Mouse (Mus musculus) gastrocnemius, adult 2 months (tissue): Measurements from ENCODE around the gene Olfr820. TPM values are rescaled to one million over a fixed set of nuclear protein-coding genes. Genes with fewer than 3 reads are reported as not detected.
"Not testable (repeated sequence)": the region's sequence is repeated elsewhere in the genome, so short reads cannot be mapped to it uniquely, and the experiment has no call there.

ENCODE experiments used
- DNase-seq: peaks from one replicate; pipeline ENCODE4 v3.0.0; 2022
- H3K27ac ChIP-seq: fragments of 200-600 bp; 2 replicates; pipeline ENCODE4 v1.8.1; 2022; ENCODE audit warnings: mild to moderate bottlenecking
- H3K4me3 ChIP-seq: fragments of 200-600 bp; 2 replicates; pipeline ENCODE4 v1.8.1; 2022; ENCODE audit warnings: mild to moderate bottlenecking, moderate library complexity
- CTCF ChIP-seq: fragments of 200-600 bp; IDR thresholded peaks from 2 replicates; pipeline ENCODE4 v1.8.1; 2022; ENCODE audit warnings: antibody characterized with exemption, mild to moderate bottlenecking, moderate library complexity
- intact Hi-C: fragments of 180-260 bp; cut with DNase I; formaldehyde crosslinking; loops from one replicate; pipeline ENCODE4 v1.15.1; 2025
- long read RNA-seq, 2 experiments: library from polyadenylated mRNA; stranded (forward); transcript quantifications; one replicate each; pipeline ENCODE4 v2.0.0; 2021
- total RNA-seq, 2 experiments: library from RNA; stranded (reverse); gene quantifications; 2 replicates each; pipeline ENCODE4 v1.2.3; 2021

Gene Olfr820
- not detected for total RNA-seq
- long read RNA-seq, experiment 1 = 0 reads
- long read RNA-seq, experiment 2 = 0 reads

DNA sequence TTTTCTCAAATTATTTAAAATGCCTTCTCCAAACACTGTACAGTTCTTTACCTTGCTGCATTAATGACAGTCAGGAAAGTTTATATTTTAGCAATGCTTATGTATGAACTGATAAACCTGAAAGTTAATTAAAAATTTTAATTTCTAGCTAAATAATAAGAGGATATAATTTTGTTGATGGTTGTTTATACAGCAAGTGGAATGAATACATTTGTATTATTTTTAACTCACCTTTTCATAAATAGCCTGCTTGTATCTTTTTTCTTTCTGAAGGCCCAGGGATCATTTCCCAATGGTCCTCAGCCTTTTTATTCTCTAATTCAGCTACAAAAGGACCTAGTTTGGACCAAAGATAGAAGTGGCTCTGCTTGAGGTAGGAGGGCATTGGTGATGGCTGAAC lies at the start of gene Olfr820:
Olfr820 (plus strand) TSS at position 301 of the 400 bp plus-strand sequence.
- Histone ChIP-seq H3K4me3 (no peak within 1 kb of the TSS), H3K27ac (no peak within 1 kb of the TSS)
- DNase-seq = no peak
- intact Hi-C loops = no loop called here
- TF ChIP-seq CTCF = no peak

DNA sequence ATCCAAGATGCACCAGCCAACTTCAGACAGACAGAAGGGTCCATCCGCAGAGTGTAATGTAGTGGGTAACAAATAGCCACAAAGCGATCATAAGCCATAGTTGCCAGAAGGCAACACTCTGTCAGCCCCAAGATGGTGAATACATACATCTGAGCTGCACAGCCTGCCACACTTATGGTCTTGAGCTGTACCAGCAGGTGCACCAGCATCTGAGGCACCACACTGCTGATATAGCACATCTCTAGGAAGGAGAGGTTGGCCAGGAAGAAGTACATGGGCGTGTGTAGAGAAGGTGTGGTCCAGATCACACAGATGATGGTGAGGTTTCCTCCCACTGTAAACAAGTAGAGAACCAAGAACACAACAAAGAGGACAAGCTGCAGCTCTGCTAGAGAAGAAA lies 46.2 kb upstream of the Olfr820 start:
- H3K27ac ChIP-seq, intact Hi-C loops, H3K4me3 ChIP-seq, DNase-seq: not testable (repeated sequence)

GRCm38 (mm10) chr10:129967166-129967565 lies 45.3 kb upstream of the Olfr820 start, which contains the start of gene Olfr819:
Olfr819 (minus strand) TSS chr10:129967266.
- intact Hi-C loops, H3K4me3 ChIP-seq, H3K27ac ChIP-seq, DNase-seq: not testable (repeated sequence)

GRCm38 (mm10) chr10:129972994-129973393 lies 39.4 kb upstream of the Olfr820 start:
- DNase-seq, H3K4me3 ChIP-seq, intact Hi-C loops, H3K27ac ChIP-seq: not testable (repeated sequence)

DNA sequence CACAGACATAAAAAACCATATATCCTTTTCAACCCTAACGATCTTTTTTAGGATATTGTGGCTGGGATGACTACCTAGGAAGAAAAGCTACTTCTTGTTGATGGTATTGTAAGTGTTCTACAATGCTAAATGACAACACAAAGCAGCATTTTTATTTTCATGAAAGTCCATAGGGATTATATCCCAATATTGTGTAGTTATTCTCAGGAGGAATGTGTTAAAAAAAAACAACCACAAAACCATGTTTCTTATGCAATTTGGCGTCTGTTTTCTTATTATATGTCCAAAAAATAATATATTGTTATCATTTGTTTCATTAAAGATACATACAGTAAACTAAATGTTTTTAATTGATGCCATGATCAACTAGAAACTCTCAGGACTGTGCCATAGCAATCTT lies 36.4 kb upstream of the Olfr820 start, which contains the start of gene Olfr247:
Olfr247 (minus strand) TSS at position 101 of the 400 bp plus-strand sequence.
- H3K27ac ChIP-seq, DNase-seq, H3K4me3 ChIP-seq, intact Hi-C loops: not testable (repeated sequence)

GRCm38 (mm10) chr10:129981867-129982266 lies 30.6 kb upstream of the Olfr820 start:
- H3K4me3 ChIP-seq, DNase-seq, H3K27ac ChIP-seq, intact Hi-C loops: not testable (repeated sequence)

GRCm38 (mm10) chr10:129984962-129985361 lies 27.5 kb upstream of the Olfr820 start, which contains the start of gene Gm10310:
Gm10310 (minus strand) TSS chr10:129985062.
- H3K27ac ChIP-seq, DNase-seq, intact Hi-C loops, H3K4me3 ChIP-seq: not testable (repeated sequence)

GRCm38 (mm10) chr10:130004104-130004503 lies 8.3 kb upstream of the Olfr820 start:
- H3K27ac ChIP-seq, H3K4me3 ChIP-seq, DNase-seq, intact Hi-C loops: not testable (repeated sequence)

DNA sequence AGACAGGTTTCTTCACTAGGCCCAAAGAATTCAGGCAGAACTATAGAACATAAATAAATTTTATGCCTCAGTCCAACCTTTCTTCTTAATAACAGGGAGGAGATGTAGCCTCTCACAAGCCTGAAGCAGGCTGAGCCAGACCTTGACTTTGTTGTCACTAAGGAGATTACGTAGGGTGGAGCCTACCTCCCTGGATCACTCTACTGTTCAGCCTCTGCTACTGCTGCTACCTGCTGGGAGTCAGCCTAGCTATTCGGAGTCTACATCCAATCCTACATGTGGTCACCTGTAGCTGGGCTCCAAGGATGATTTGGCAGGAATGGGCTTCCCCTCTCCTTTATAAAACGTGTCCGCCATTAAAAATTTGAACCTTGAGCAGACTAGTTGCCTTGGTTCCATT lies 7.1 kb upstream of the Olfr820 start:
- H3K4me3 ChIP-seq, DNase-seq, intact Hi-C loops, H3K27ac ChIP-seq: not testable (repeated sequence)

- TF ChIP-seq CTCF = no peak
Measured at GRCm38 (mm10) chr10:130030048-130030447, 17.6 kb downstream of the Olfr820 start, which contains the start of gene Olfr821. Olfr821 (plus strand) TSS chr10:130030348.

GRCm38 (mm10) chr10:130037096-130037495 lies 24.7 kb downstream of the Olfr820 start:
- intact Hi-C loops = no loop called here
- DNase-seq = no peak
- Histone ChIP-seq H3K4me3 (no peak overlapping the region), H3K27ac (no peak overlapping the region)
- no peak for TF ChIP-seq CTCF

More at GRCm38 (mm10) chr10:130030048-130030447, 17.6 kb downstream of the Olfr820 start, which contains the start of gene Olfr821:
- intact Hi-C loops = no loop called here
- H3K27ac ChIP-seq = no peak within 1 kb of the TSS
- H3K4me3 ChIP-seq = no peak within 1 kb of the TSS
- DNase-seq = no peak

Other genes with a start within 250 kb of the Olfr820 start
- gene Olfr808, start 247.1 kb upstream of the Olfr820 start, total RNA-seq = not detected
- not detected for gene Olfr809, start 238.0 kb upstream of the Olfr820 start, total RNA-seq
- gene Olfr810, start 217.7 kb upstream of the Olfr820 start, total RNA-seq = not detected
- gene Olfr811, start 208.2 kb upstream of the Olfr820 start, total RNA-seq = not detected
- gene Olfr812, start 166.5 kb upstream of the Olfr820 start, total RNA-seq = not detected
- gene Olfr813, start 157.3 kb upstream of the Olfr820 start, total RNA-seq = not detected
- not detected for gene Olfr814, start 132.8 kb upstream of the Olfr820 start, total RNA-seq
- not detected for gene Olfr815, start 106.8 kb upstream of the Olfr820 start, total RNA-seq
- not detected for gene Olfr816, start 97.0 kb upstream of the Olfr820 start, total RNA-seq
- gene Olfr818, start 63.5 kb upstream of the Olfr820 start, total RNA-seq = not detected
- gene Olfr819, start 45.4 kb upstream of the Olfr820 start, total RNA-seq = not detected
- not detected for gene Olfr247, start 36.5 kb upstream of the Olfr820 start, total RNA-seq
- gene Gm10310, start 27.6 kb upstream of the Olfr820 start, total RNA-seq = not detected
- gene Olfr821, start 17.7 kb downstream of the Olfr820 start, total RNA-seq = not detected
- gene Olfr822, start 58.6 kb downstream of the Olfr820 start, total RNA-seq = not detected
- not detected for gene Olfr823, start 102.8 kb downstream of the Olfr820 start, total RNA-seq
- not detected for gene Olfr824, start 117.4 kb downstream of the Olfr820 start, total RNA-seq
- not detected for gene Olfr825, start 154.1 kb downstream of the Olfr820 start, total RNA-seq
- gene Olfr826, start 171.6 kb downstream of the Olfr820 start, total RNA-seq = not detected
- not detected for gene Olfr827, start 201.8 kb downstream of the Olfr820 start, total RNA-seq